Mouse (Mus musculus) liver, adult (tissue): ENCODE data around the gene Oprm1.

ENCODE experiments used
- GATA4 ChIP-seq: IDR thresholded peaks from 2 replicates; pipeline ENCODE4 v1.6.1; 2014; ENCODE audit warnings: mild to moderate bottlenecking, low read length; ENCODE audit not compliant: insufficient replicate concordance

Gene Oprm1

DNA sequence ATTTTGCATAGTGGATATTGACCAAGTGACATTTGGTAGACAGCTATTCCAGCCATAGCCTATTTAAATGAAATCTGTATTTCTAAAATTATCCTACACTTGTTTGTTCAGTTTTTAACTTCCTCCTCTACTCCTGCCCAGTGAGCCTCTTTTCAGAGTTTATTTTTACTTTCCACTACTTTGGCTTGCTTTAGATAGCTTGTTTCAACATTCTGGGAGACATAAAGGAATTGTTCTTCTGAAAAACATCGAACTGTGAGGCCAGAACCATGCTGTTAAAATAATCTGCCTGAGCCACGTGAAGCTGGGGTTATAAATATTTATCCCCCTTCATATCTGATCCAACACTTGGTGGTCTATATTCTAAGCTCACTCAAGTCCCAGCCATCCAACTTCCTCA lies 172.6 kb downstream of the Oprm1 start:
- no peak for TF ChIP-seq GATA4

DNA sequence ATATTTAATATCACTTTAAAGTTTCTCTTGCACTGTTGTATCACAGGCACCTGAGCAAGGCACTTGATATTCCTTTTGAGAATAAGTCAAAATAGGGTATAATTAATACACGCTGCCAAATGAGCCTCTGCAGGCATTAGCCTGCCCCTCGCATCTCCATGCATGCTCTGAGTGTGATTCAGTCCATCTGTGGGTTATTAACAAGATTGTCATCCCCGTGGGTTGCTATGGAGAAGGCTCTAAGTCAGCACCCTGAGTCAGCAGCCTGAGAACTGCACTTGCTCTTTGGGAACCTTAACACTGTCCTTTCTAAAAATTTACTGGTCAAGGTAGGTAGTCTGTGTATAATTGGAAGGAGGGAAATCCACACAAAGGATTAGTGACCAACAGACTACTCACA lies 176.5 kb downstream of the Oprm1 start:
- TF ChIP-seq GATA4, result no peak

DNA sequence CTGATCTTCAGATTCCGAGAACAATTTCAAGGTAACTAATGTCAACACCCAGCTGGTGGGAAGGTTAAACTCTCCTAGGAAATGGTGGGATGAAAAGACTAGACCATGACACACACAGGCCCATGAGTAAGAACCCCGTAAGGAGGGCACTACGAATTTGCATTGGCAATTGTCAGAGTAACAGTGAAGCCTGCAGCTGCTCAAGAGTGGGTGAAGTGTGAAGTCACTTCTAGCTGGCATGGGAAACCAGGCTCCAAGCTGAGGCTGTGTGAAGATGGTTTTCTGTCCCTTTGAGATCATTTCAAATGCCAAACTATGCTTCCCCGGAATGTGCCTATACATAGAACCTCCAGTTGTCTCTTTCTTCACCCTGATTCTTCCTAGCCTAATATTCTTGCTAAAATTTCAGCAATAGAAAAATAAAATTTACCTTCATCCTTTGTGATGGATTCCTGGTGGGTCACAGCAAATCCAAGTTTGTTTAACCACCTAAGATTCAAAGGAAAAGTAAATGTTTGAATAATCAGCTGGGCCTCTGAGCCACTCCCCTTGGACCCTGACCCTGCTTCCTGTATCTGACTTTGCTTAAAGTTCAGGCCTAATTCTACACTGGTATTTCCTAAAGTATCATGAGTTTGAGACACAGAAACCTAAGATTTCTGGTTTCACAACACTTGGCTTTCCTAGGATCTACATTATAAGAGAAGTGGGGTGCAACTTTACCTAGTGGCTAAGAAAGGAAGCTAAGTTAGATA lies 178.5 kb downstream of the Oprm1 start:
- TF ChIP-seq GATA4, result no peak

DNA sequence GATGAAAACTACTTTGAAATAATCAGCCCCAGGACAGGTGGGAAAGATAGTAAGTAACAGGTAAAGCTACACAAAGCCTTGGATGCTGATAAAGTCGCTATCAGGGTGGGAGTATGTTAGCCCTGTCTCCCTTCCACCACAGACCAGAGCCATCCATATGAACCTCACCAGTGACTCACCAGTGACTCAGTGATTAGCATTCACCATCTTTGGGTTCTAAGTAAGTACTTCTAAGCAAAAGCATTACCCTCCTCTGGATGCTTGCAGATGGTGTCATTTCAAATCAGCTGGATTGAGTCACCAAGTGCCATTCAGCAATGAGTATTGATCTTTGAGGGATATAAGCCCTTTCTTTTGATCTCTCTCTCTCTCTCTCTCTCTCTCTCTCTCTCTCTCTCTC lies 194.8 kb downstream of the Oprm1 start:
- no peak for TF ChIP-seq GATA4

DNA sequence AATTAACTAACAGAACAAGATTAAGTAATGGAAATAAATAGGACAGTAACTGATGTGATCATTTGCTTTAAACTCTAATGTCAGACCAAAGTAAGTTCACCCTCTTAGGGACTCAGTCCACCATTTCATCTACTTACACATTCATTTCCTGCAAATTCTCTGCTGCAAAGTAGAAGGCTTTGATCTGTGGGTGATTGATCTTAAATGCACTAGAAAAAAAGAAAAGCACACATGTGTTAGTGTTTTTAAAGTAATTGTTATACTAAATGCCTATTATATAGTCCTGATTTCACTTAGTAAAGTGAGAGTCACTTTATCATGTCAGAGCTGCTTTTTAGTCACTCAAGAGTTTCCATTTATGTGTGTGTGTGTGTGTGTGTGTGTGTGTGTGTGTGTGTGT lies 196.2 kb downstream of the Oprm1 start:
- TF ChIP-seq GATA4, result no peak

DNA sequence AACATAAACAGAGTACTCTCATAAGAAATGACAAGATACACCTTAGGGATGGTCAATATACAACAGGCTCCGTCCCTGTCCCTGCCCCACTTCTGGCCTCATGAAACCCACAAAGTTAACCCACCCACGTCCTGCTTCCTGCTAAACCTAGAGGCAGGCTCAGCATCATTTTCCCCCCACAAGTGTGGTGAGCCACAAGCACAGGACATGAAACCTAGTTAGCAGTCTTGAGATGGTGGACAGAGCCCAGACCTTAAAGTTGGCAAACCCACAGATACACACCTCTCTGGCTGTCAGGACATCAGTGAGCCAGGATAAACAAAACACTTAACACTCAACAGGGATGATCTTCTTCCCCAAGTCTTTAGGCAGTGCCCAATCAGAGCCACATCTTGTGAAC lies 198.1 kb downstream of the Oprm1 start:
- no peak for TF ChIP-seq GATA4

DNA sequence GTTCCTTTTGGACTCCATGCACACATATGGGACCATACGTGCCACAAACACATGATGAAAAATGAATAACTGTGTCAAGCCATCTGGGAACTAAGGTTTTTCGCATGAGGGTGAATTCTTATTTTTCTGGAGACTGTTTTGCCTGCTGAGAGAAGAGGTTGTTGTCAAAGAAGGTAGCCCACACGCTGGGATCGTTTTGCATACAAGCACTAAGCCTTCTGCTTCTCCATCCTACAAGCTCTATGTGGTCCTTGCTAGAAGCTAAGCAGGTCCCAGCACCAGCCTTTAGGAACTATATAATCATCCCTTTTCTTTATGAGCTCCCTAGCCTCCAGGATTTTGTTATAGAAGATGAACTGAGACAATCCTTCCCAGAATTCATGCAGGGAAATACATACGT lies 200.5 kb downstream of the Oprm1 start:
- no peak for TF ChIP-seq GATA4

DNA sequence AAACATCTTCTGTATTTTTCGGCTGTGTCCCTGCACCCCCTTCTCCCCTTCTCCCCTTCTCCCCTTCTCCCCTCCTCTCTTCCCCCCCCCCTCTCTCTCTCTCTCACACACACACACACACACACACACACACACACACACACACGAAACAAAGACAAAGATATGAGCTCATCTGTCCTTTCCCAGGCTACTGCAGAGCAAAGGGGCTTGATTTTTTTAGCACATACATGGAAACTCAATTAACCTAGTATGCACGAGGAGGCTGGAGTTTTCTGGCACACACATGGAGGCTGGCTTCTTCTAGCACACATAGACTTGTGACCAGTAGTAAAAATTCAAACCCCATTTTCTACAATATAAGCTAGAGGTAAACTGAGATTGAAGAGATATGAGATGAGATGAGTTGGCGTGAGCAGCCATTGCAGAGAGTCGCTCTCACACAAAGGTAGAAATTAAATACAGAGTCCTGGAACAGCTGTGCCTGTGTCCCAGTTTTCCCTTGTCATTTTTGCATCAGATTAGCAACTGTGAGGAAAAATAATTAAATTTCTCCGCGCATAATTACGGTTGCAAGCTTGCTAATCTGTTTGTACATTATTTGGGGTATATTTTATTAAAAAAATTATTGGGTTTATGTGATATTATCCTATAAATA lies 209.4 kb downstream of the Oprm1 start:
- TF ChIP-seq GATA4, result no peak

DNA sequence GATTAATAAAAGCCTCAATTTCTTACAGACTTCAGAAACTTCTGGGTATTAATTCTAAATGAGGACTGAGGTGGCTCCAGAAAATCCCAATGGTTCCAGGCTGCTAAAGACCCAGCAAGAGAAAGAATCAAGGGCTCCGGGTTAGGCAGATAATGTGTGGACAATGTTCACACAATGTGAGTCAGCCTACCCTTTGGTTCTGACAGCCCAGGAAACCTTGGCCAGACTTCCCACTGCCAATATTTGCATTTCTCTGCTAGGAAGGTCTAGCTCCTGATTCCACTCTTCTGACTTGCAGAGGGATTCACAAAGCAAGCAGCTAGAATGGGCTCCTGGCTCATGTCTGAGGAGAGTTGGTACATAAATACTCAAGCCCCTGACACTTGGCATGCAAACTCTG lies 210.0 kb downstream of the Oprm1 start:
- TF ChIP-seq GATA4, result no peak

DNA sequence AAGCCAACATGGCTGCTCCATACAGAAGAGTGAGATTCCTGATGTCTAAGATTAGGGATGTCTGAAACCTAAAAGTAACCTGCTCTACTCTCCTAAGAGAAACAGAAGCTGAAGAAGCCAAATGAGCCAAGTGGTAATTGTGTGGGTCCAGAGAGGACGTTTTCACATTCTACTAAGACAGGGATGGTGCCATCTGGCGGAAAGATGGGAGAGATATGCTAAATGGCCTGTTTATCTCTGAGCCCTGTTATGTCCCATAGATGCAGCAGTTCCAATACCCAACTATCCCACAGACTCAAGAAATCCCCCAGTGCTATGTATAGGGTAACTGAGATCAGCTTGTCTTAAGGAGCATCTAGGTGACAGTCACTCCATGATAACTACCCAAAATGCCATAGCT lies 219.5 kb downstream of the Oprm1 start:
- TF ChIP-seq GATA4, result no peak

DNA sequence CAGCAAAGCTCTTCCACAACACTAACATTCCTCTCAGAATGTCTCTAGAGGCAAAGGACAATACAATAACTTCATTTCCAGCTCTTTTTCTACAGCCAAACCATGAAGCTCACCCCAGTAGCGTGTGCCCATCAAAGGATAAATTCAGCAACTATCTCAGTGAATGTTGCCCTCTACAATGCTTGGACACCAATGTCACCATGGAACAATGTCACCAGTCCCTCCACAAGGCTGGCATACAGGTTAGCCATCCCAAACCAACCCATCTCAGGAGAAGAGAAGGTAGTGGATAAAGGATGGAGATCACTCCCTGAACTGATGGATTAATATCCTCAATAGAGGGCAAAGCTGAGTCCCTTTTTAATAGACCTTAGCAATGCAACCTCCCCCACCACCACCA lies 220.4 kb downstream of the Oprm1 start:
- TF ChIP-seq GATA4, result no peak

DNA sequence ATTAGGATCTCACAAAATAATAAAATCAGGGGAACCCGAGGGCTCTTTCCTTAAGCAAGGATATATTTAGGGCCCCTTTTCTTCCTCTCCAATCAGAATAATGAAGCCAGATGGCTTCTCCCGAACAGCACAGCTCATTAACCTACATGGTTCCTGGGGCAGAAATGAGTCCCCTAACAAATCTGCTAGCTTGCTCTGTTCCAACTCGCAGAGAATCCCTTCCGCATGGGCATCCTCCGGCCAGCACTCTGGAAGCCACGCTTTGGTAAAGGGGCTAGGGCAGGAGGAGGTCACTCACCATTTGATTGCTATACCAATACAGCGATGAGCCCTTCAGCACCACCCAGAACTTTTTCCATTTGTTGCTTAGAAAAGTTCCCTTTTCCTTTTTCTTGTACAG lies 220.9 kb downstream of the Oprm1 start:
- no peak for TF ChIP-seq GATA4

DNA sequence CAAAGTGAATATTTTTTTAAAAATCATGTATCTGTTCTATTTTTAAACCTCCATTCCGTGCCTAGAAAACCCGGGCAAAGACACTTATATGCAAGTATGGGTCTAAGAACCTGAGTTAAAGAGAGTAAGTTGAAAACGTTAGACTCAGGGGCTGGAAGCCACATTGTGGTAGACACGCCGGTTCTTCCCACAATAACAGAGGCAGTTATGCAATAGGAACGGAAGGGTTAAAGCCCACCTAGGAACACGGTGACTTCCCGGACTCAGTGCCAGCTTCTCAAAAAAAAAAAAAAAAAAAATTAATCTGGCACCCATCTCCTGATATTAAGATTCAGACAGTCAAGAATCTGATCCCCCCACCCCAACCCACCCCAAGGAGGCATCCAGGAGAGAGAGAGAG lies 221.5 kb downstream of the Oprm1 start:
- TF ChIP-seq GATA4, result no peak

DNA sequence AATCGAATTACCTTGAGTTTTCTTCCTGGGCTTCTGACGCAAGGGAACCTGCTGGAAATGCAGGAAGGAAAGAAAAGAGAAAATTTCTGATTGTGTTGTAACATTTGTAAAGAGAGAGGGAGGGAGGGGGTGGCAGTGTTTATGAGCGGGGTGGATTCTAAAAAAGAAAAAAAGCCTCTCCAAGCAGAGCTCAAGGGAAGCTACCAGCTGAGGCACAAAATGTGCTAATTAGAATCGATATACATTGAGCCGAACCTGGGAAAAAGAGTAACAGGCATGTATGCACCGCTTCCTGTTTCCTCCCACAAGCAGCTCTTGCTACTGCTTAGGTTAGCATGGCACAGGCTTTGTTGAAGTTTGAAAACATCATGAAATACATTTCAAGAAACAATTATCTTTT lies 221.9 kb downstream of the Oprm1 start:
- no peak for TF ChIP-seq GATA4

DNA sequence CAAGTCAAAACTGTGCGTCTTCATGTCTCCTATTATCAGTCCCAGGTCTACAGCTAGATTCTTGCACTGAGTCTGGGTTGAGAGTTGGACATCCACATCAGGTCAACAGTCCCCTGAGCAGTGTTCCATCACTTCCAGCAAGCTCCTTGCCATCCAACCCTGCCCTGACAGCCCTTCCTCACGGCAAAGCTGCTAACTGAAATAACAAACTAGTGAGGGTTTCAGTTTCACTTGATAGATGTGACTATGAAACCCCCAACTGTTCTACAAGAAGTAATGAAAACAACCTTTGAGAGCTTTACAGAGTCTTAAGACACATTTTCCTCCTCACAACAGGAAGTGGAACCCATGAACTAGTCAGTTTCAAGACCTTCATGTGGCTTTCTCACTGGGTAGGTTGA lies 224.4 kb downstream of the Oprm1 start:
- TF ChIP-seq GATA4, result no peak

DNA sequence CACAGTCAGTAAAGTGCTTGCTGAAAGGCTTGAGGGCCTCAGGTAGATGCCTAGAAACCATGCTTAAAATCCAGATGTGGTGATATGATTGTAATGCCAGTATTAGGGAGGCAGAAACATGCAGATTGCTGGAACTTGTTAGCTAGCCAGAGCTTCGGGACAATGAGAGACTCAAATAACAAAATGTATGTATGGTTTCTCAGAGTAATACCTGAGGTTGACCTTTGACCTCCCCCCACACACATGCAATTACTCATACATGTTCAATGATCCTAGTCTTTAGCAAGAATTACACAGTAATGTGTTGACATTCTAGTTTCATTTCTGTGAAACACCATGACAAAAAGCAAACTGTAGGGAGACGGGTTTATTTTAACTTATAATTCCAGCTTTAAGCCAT lies 225.1 kb downstream of the Oprm1 start:
- TF ChIP-seq GATA4, result no peak

DNA sequence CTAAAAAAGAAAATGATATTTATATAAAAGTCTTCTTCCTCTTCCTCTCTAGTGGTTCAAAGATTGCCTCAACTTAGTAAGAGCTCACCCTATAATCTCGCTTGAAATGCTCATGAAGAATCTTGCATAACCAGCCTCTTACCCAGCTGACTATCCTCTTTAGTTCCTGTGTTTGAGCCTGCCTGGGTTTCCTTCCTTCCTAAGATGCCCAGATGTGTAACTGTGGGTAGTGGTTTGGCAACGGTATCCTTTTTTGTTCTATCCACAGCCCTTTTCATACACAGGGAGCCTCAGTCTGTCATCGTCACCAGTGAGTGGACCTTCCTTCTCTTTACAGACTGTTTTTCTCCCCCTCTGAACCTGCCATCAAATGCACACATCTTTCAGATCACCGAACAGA lies 227.9 kb downstream of the Oprm1 start:
- TF ChIP-seq GATA4, result no peak
